Mouse (Mus musculus) heart, adult 2 months (tissue): ENCODE measurements around the gene Ugt1a5.

Experiments used
- CTCF ChIP-seq: fragments of 200-600 bp; IDR thresholded peaks from 2 replicates; pipeline ENCODE4 v1.8.1; 2022; ENCODE audit warnings: antibody characterized with exemption, mild to moderate bottlenecking, moderate library complexity
- EP300 ChIP-seq: fragments of 200-500 bp; IDR thresholded peaks from 2 replicates; pipeline ENCODE4 v1.6.1; 2011; ENCODE audit warnings: low read depth, low read length, control low read depth; ENCODE audit not compliant: insufficient read depth
- POLR2A ChIP-seq: fragments of 200-500 bp; IDR thresholded peaks from 2 replicates; pipeline ENCODE4 v1.6.1; 2011; ENCODE audit warnings: mild to moderate bottlenecking, low read depth, low read length, control low read depth; ENCODE audit not compliant: insufficient read depth

DNA sequence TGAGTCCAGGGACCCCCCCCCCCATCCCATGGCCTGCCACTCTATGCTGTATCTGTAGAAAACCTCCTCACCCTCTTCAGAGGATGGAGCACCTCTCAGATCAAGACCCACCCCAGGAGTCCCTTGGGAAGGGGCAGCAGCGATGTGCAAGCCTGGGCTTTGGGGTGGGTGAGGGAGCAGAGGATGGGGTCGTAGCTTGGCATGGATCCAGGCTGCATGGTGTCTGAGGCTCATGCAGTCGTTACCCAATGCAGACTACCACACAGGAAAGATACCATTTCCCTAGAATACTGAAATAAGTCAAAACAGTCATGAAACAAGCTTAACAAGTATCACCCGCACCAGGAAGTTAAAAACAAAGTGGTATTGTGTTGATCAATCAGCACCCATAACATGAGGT, 82.8 kb downstream of the Ugt1a5 start:
- TF ChIP-seq POLR2A (no peak), CTCF (no peak), EP300 (no peak)
